Mouse (Mus musculus): ENCODE data around the gene Cpne1. TPM values are rescaled to one million over a fixed set of nuclear protein-coding genes. Genes with fewer than 3 reads are reported as not detected.

Cpne1 gene
- total and polyA plus RNA-seq, 3 experiments = 33.0 to 39.8 (median 34.0) TPM

DNA sequence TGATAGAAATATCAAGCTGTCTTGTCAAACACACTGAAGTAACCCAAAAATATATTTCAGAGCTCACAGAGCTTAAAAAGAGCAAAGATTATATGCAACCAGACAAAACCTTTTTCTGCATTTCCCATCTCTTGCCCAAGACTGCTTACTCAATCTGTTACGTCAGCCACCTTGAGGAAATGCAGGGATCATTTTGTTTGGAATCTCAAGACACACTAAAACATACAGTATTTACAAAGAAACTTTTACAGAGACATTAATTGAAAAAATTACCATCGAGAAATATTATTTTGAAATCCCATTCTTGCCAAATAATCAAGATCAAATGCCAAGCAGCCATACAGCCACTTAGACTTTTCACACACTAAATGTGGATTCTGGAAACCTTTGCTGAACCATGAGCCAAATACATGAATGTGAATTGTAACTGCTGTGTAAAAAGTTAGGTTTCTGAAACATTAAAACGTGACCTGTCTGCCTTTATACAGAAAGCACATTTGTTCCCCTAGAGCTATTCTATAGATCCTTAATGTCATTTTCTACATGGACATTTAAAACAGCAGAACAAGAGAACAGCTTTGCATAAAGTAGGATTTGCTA is 35.7 kb upstream of the Cpne1 start:
- no peak overlapping the region for H3K27ac ChIP-seq (ENCODE audit: insufficient read depth, low read depth)
- peaks cover 31 to 55% of the 10 kb centered on the region in 2 experiments for H3K36me3 ChIP-seq (replicated peaks in 1 of 2; ENCODE audit: control insufficient read depth in 1 of 2, insufficient read depth in 1 of 2, low read length in 1 of 2)
- no peak overlapping the region for H3K4me2 ChIP-seq (ENCODE audit: insufficient read depth, low read depth, poor library complexity, severe bottlenecking)
- in situ Hi-C loops (cut with MboI; ENCODE audit: low pct_ligation_motif_present, low pct_unique_long_range_greater_than_20kb, low sequenced_read_pairs) = loop anchor here (25.0 kb wide), 1 partner anchor 310 kb away; the partner anchor contains the start of genes Eif6 and Fam83c
- no peaks in the 10 kb centered on the region for H3K27me3 ChIP-seq (replicated peaks)
- TF ChIP-seq ZKSCAN1 (IDR thresholded peaks at IDR 0.05; ENCODE audit: borderline replicate concordance, low read depth, low read length) (no peak), POLR2AphosphoS2 (IDR thresholded peaks at IDR 0.05; ENCODE audit: low read depth, low read length) (peak; percentile 60; the same call in 1 of the 2 replicates)
- H3K9me3 ChIP-seq (replicated peaks; ENCODE audit: low read length) = no peaks in the 10 kb centered on the region
- dilution Hi-C loops (cut with MboI; ENCODE audit: extremely low pct_ligation_motif_present, extremely low pct_unique_long_range_greater_than_20kb, low sequenced_read_pairs) = no loop called here
- H3K4me1 ChIP-seq (ENCODE audit: control insufficient read depth in 1 of 2, insufficient read depth in 2 of 2) = peaks cover 0 to 21% of the 10 kb centered on the region in 2 experiments; a peak in 2 of 4 replicates
- H3K9ac ChIP-seq (ENCODE audit: insufficient read depth, low read depth) = no peak overlapping the region
- H3K79me2 ChIP-seq (replicated peaks; ENCODE audit: control insufficient read depth, extremely low read depth, insufficient read depth, poor library complexity, severe bottlenecking) = peaks cover 33% of the 10 kb centered on the region
- DNase-seq (ENCODE audit: extremely low read depth) = no peak
- no peak overlapping the region for H3K4me3 ChIP-seq (replicated peaks in 1 of 3; ENCODE audit: low read depth in 2 of 3, low read length in 2 of 3, poor library complexity in 1 of 3)

DNA sequence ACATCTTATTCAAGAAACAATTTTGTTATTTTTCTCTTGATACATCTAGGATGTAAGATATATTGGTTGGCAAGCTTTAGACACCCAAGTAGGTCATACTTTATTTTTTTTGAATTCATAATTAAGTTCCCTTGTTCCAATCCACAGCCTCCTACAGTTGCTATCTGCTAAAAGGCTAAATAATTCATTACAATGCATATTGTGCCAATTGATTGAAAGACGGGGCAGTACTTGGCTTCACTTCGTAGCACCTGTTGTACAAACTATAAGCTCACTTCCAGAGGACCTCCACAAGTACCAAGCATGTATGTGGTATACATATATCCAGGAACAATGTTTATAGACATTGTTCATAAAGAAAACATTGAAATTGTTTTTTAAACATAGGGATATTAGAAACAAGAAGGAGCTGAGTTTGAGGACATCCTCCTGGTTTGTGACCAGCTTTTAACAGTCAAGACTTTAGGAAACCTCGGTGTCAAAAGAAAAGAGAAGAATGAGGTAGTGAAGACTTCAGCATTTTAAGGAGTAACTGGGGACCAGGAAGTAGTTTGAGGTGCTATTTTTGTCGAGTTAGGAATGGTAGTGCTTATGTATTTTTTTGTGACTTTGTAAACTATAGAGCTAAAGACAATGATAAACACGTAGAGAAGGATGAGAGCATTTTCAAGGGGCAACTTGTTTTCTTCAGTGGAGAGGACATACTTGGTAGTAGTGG is 34.7 kb upstream of the Cpne1 start:
- peaks cover 0 to 21% of the 10 kb centered on the region in 2 experiments; a peak in 2 of 4 replicates for H3K4me1 ChIP-seq (ENCODE audit: control insufficient read depth in 1 of 2, insufficient read depth in 2 of 2)
- no peak overlapping the region for H3K4me3 ChIP-seq (replicated peaks in 1 of 3; ENCODE audit: low read depth in 2 of 3, low read length in 2 of 3, poor library complexity in 1 of 3)
- H3K79me2 ChIP-seq (replicated peaks; ENCODE audit: control insufficient read depth, extremely low read depth, insufficient read depth, poor library complexity, severe bottlenecking) = peaks cover 31% of the 10 kb centered on the region
- H3K9ac ChIP-seq (ENCODE audit: insufficient read depth, low read depth) = no peak overlapping the region
- in situ Hi-C loops (cut with MboI; ENCODE audit: low pct_ligation_motif_present, low pct_unique_long_range_greater_than_20kb, low sequenced_read_pairs) = loop anchor here (25.0 kb wide), 1 partner anchor 309 kb away; the partner anchor contains the start of genes Eif6 and Fam83c
- H3K27me3 ChIP-seq (replicated peaks) = no peaks in the 10 kb centered on the region
- TF ChIP-seq JUN (IDR thresholded peaks at IDR 0.05; ENCODE audit: insufficient read depth, low read depth, low read length) = no peak
- no peak for TF ChIP-seq BHLHE40 (IDR thresholded peaks at IDR 0.05; ENCODE audit: low read depth, low read length)
- TF ChIP-seq UBTF (IDR thresholded peaks at IDR 0.05; ENCODE audit: low read depth, low read length) = no peak
- TF ChIP-seq ZMIZ1 (IDR thresholded peaks at IDR 0.05; ENCODE audit: low read depth, low read length) = peak; percentile 75; the same call in 1 of the 2 replicates
- peak; percentile 97; the same call in 1 of the 2 replicates for TF ChIP-seq POLR2AphosphoS2 (IDR thresholded peaks at IDR 0.05; ENCODE audit: low read depth, low read length)
- TF ChIP-seq TCF12 (IDR thresholded peaks at IDR 0.05; ENCODE audit: low read depth, low read length) = no peak
- peak; percentile 4; the same call in 1 of the 2 replicates for TF ChIP-seq POLR2A (IDR thresholded peaks at IDR 0.05; ENCODE audit: low read depth, low read length)
- no peak for TF ChIP-seq USF1 (IDR thresholded peaks at IDR 0.05; ENCODE audit: low read depth, low read length)
- TF ChIP-seq ZC3H11A (IDR thresholded peaks at IDR 0.05; ENCODE audit: low read depth, low read length) = no peak
- TF ChIP-seq MAFK (IDR thresholded peaks at IDR 0.05; ENCODE audit: insufficient replicate concordance, low read length) = no peak
- H3K36me3 ChIP-seq (replicated peaks in 1 of 2; ENCODE audit: control insufficient read depth in 1 of 2, insufficient read depth in 1 of 2, low read length in 1 of 2) = peaks cover 36 to 57% of the 10 kb centered on the region in 2 experiments
- H3K27ac ChIP-seq (ENCODE audit: insufficient read depth, low read depth) = no peak overlapping the region
- no peak overlapping the region for H3K4me2 ChIP-seq (ENCODE audit: insufficient read depth, low read depth, poor library complexity, severe bottlenecking)
- H3K9me3 ChIP-seq (replicated peaks; ENCODE audit: low read length) = no peaks in the 10 kb centered on the region
- peak; percentile 23 for DNase-seq (ENCODE audit: extremely low read depth)
- dilution Hi-C loops (cut with MboI; ENCODE audit: extremely low pct_ligation_motif_present, extremely low pct_unique_long_range_greater_than_20kb, low sequenced_read_pairs) = no loop called here

All from CH12.LX (cell line).